Mouse (Mus musculus): Measurements from ENCODE around the gene Gm12355. TPM values are rescaled to one million over a fixed set of nuclear protein-coding genes. Genes with fewer than 3 reads are reported as not detected.

The Gm12355 gene
- polyA plus RNA-seq, 1 experiment from 2014 or later, result 1.3 TPM

DNA sequence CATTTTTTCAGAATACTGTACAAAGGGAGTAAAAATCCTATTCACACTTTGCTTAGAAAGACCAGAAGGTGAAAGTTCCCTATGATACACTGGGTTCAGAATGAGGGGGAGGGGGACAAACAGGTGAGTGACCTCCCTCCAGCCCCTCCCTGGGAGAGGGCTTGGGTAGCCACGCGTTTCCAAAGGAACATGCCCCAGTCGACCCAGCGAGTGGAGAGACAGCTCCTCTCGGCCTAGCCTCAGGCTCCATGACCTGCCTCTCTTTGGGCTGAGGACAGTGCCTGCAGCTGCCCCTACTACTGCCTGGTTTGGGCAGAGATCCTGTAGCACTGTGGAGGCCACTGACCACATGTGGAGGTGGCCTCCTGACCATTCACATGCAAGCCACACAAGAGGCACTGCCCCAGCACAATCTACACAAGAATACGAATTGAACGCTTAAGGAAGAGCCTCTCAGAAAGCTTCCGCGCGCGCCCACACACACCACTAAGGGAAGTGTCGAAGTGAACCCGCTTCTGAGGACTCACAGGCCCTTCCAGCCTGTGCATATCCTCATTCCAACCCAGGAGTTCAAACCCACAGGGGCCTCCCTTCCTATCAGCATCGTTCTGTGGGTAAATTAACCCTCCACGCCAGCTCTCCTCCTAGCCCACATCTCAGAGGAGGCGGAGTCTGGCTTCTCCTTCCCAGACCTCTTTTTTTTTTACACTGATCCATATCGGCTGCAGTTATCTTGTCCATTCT, 44.0 kb downstream of the Gm12355 start:
- Histone ChIP-seq H3K4me3 (ENCODE audit: low read length) (no peak overlapping the region), H3K4me1 (ENCODE audit: control insufficient read depth, insufficient read depth, low read depth, low read length) (peaks cover 19% of the 10 kb centered on the region), H3K9ac (ENCODE audit: low read depth, low read length) (no peak overlapping the region), H3K27ac (ENCODE audit: low read depth, low read length) (no peak overlapping the region), H3K9me3 (ENCODE audit: control insufficient read depth, low read length) (no peaks in the 10 kb centered on the region), H3K4me2 (ENCODE audit: low read length) (no peak overlapping the region), H3K27me3 (replicated peaks; ENCODE audit: control insufficient read depth, insufficient read depth, low read length) (no peaks in the 10 kb centered on the region), H3K36me3 (ENCODE audit: control insufficient read depth, insufficient read depth, low read length) (peaks cover 12% of the 10 kb centered on the region)
- WGBS, result 61% methylated on average over 16 of the region's 17 CpGs
- ATAC-seq, result no peak

DNA sequence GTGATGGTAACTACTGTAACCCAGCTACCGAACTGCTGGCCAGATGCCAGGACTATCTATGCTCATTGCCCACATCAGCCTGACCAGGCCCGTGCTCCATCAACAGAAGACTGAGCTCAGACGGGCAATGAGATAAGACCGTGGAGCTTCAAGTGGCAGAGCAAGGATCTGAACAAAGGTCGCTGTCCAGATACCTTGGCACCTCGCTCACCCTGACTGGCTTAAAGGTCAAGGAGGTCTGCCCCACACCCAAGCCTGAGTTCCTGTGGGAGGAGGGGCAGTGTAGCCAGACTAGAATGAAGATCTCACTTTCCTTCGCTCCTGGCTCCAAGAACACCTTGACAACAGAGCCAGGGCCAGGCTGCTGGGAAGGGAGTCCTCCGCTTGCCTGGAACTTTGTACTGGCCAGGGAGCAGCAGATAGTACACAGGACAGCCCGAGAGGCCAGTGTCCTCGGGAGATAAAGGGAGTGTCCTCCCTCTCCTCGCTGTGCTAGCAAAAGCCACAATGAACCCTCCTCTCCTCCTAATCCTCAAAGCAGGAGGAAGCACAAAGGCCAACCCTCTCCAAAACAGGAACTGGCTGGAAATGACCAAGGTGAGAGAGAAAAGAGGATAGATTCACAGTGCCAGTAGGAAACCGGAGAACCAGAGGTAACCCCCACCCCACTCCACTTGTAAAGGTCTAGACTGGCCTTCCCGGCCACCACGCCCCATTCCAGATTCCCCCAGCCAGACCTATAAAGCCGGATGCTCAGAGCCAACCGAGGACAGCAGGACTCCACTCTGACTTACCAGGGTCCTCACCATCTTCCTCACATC, 45.0 kb downstream of the Gm12355 start:
- Histone ChIP-seq H3K27me3 (replicated peaks; ENCODE audit: control insufficient read depth, insufficient read depth, low read length) (no peaks in the 10 kb centered on the region), H3K4me2 (ENCODE audit: low read length) (no peak overlapping the region), H3K9ac (ENCODE audit: low read depth, low read length) (no peak overlapping the region), H3K4me3 (ENCODE audit: low read length) (no peak overlapping the region), H3K36me3 (ENCODE audit: control insufficient read depth, insufficient read depth, low read length) (peaks cover 12% of the 10 kb centered on the region), H3K27ac (ENCODE audit: low read depth, low read length) (no peak overlapping the region), H3K9me3 (ENCODE audit: control insufficient read depth, low read length) (no peaks in the 10 kb centered on the region), H3K4me1 (ENCODE audit: control insufficient read depth, insufficient read depth, low read depth, low read length) (peaks cover 10% of the 10 kb centered on the region)
- WGBS, result 80% methylated on average over 16 of the region's 16 CpGs
- ATAC-seq, result no peak

DNA sequence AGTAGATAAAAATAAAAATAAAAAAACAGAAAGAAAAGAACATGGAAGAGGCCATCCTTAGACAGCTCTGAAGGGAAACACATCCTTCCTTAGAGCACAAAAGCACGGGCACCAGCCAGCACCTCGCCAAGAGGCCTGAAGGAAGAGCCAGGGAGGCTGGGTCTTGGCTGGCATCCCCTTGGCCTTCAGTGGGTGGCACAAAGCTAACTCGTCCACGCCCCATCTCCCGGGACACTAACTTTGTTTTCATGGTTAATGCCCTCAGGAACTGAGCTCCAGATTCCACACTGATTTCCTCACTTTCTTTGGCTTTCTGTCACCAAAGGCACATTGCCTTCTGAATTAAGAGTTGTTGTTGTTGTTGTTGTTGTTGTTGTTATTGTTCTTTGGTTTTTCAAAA, 47.7 kb downstream of the Gm12355 start:
- no peaks in the 10 kb centered on the region for H3K4me1 ChIP-seq (ENCODE audit: control insufficient read depth, insufficient read depth, low read depth, low read length)
- H3K27me3 ChIP-seq (replicated peaks; ENCODE audit: control insufficient read depth, insufficient read depth, low read length), result no peaks in the 10 kb centered on the region
- H3K36me3 ChIP-seq (ENCODE audit: control insufficient read depth, insufficient read depth, low read length), result peaks cover 8% of the 10 kb centered on the region
- no peak overlapping the region for H3K4me3 ChIP-seq (ENCODE audit: low read length)
- no peak overlapping the region for H3K27ac ChIP-seq (ENCODE audit: low read depth, low read length)
- H3K4me2 ChIP-seq (ENCODE audit: low read length), result no peak overlapping the region
- 77% methylated on average over 5 of the region's 5 CpGs for WGBS
- ATAC-seq, result no peak
- no peaks in the 10 kb centered on the region for H3K9me3 ChIP-seq (ENCODE audit: control insufficient read depth, low read length)
- H3K9ac ChIP-seq (ENCODE audit: low read depth, low read length), result no peak overlapping the region

Other genes starting within 250 kb of the Gm12355 start
- 0.16 and 1.7 TPM in 2 replicates for gene Tcap, start 241.8 kb downstream of the Gm12355 start, polyA plus RNA-seq (2015; fragmentation: Nextera tagmentation; extraction: Ambion mirVana)
- gene Pnmt, start 239.2 kb downstream of the Gm12355 start, polyA plus RNA-seq (2015; fragmentation: Nextera tagmentation; extraction: Ambion mirVana), result 4.5 and 4.9 TPM in 2 replicates
- gene Pgap3, start 225.2 kb downstream of the Gm12355 start, polyA plus RNA-seq (2015; fragmentation: Nextera tagmentation; extraction: Ambion mirVana), result 8.2 and 9.3 TPM in 2 replicates
- 6.6 and 10.0 TPM in 2 replicates for gene Erbb2, start 213.2 kb downstream of the Gm12355 start, polyA plus RNA-seq (2015; fragmentation: Nextera tagmentation; extraction: Ambion mirVana)
- 250 and 276 TPM in 2 replicates for gene Mien1, start 186.7 kb downstream of the Gm12355 start, polyA plus RNA-seq (2015; fragmentation: Nextera tagmentation; extraction: Ambion mirVana)
- 1.3 and 2.5 TPM in 2 replicates for gene Grb7, start 179.3 kb downstream of the Gm12355 start, polyA plus RNA-seq (2015; fragmentation: Nextera tagmentation; extraction: Ambion mirVana)
- 0.35 and 0.45 TPM in 2 replicates for gene Ikzf3, start 79.6 kb downstream of the Gm12355 start, polyA plus RNA-seq (2015; fragmentation: Nextera tagmentation; extraction: Ambion mirVana)
- gene Zpbp2, start 74.6 kb downstream of the Gm12355 start, polyA plus RNA-seq (2015; fragmentation: Nextera tagmentation; extraction: Ambion mirVana), result 0.11 and 0.15 TPM in 2 replicates
- 117 and 124 TPM in 2 replicates for gene Ormdl3, start 38.3 kb downstream of the Gm12355 start, polyA plus RNA-seq (2015; fragmentation: Nextera tagmentation; extraction: Ambion mirVana)
- gene Lrrc3c, start 27.4 kb downstream of the Gm12355 start, polyA plus RNA-seq (2015; fragmentation: Nextera tagmentation; extraction: Ambion mirVana), result not detected in 2 replicates
- not detected in 2 replicates for gene Gsdma3, start 699 bp upstream of the Gm12355 start, polyA plus RNA-seq (2015; fragmentation: Nextera tagmentation; extraction: Ambion mirVana)
- gene Gsdma2, start 21.1 kb upstream of the Gm12355 start, polyA plus RNA-seq (2015; fragmentation: Nextera tagmentation; extraction: Ambion mirVana), result not detected in 2 replicates
- gene Gsdma, start 38.7 kb upstream of the Gm12355 start, polyA plus RNA-seq (2015; fragmentation: Nextera tagmentation; extraction: Ambion mirVana), result 0.08 TPM in 1 of 2 replicates, not detected in the other
- 186 and 189 TPM in 2 replicates for gene Psmd3, start 56.9 kb upstream of the Gm12355 start, polyA plus RNA-seq (2015; fragmentation: Nextera tagmentation; extraction: Ambion mirVana)
- not detected in 2 replicates for gene Csf3, start 75.6 kb upstream of the Gm12355 start, polyA plus RNA-seq (2015; fragmentation: Nextera tagmentation; extraction: Ambion mirVana)
- 62.5 and 71.1 TPM in 2 replicates for gene Med24, start 103.8 kb upstream of the Gm12355 start, polyA plus RNA-seq (2015; fragmentation: Nextera tagmentation; extraction: Ambion mirVana)
- gene Thra, start 115.0 kb upstream of the Gm12355 start, polyA plus RNA-seq (2015; fragmentation: Nextera tagmentation; extraction: Ambion mirVana), result 127 and 144 TPM in 2 replicates
- 4.9 and 5.6 TPM in 2 replicates for gene Nr1d1, start 149.7 kb upstream of the Gm12355 start, polyA plus RNA-seq (2015; fragmentation: Nextera tagmentation; extraction: Ambion mirVana)
- gene Msl1, start 169.9 kb upstream of the Gm12355 start, polyA plus RNA-seq (2015; fragmentation: Nextera tagmentation; extraction: Ambion mirVana), result 28.2 and 28.6 TPM in 2 replicates
- gene Casc3, start 179.2 kb upstream of the Gm12355 start, polyA plus RNA-seq (2015; fragmentation: Nextera tagmentation; extraction: Ambion mirVana), result 41.7 and 49.2 TPM in 2 replicates
- gene Rapgefl1, start 211.1 kb upstream of the Gm12355 start, polyA plus RNA-seq (2015; fragmentation: Nextera tagmentation; extraction: Ambion mirVana), result 11.6 and 13.0 TPM in 2 replicates
- 4.1 and 4.2 TPM in 2 replicates for gene Wipf2, start 238.0 kb upstream of the Gm12355 start, polyA plus RNA-seq (2015; fragmentation: Nextera tagmentation; extraction: Ambion mirVana)

Measured in hindbrain, embryonic 16.5 days (tissue).